Mouse (Mus musculus): ENCODE measurements around the gene Tspyl3.
"Not testable (repeated sequence)": the region's sequence is repeated elsewhere in the genome, so short reads cannot be mapped to it uniquely, and the experiment has no call there.

GRCm38 (mm10) chr2:153274200-153274918 lies 49.1 kb upstream of the Tspyl3 start:
- TF ChIP-seq CTCF, EP300 (IDR thresholded peaks at IDR 0.05): not testable (repeated sequence)

Data from lung, postnatal 0 days (tissue).